Mouse (Mus musculus) layer of hippocampus, postnatal 36 days (tissue): ENCODE data around the gene Notum. TPM values are rescaled to one million over a fixed set of nuclear protein-coding genes. Genes with fewer than 3 reads are reported as not detected.
"Not testable (repeated sequence)": the region's sequence is repeated elsewhere in the genome, so short reads cannot be mapped to it uniquely, and the experiment has no call there.

ENCODE experiments used
- DNase-seq, 2 experiments: peaks; one replicate each; pipeline ENCODE4 v3.0.0; 2022
- total RNA-seq, 2 experiments: library from RNA; stranded (reverse); gene quantifications; 2 replicates each; pipeline ENCODE4 v1.2.3; 2021

The Notum gene
- 1 to 10 TPM; 3.6 to 3.7 TPM for total RNA-seq

- no peak for DNase-seq
Observed at GRCm38 (mm10) chr11:120661076-120661460, at the start of gene Notum. TSS of gene Notum (minus strand) at chr11:120661175.

GRCm38 (mm10) chr11:120710672-120711071 lies 49.7 kb upstream of the Notum start:
- no peak for DNase-seq

- no peak for DNase-seq
Observed at GRCm38 (mm10) chr11:120709551-120709950, 48.6 kb upstream of the Notum start.

GRCm38 (mm10) chr11:120707969-120708368 lies 47.0 kb upstream of the Notum start:
- DNase-seq: no peak

GRCm38 (mm10) chr11:120707225-120707624 lies 46.2 kb upstream of the Notum start:
- DNase-seq: no peak

- no peak for DNase-seq
Observed at GRCm38 (mm10) chr11:120706120-120706519, 45.1 kb upstream of the Notum start.

GRCm38 (mm10) chr11:120704486-120705325 lies 43.7 kb upstream of the Notum start:
- no peak for DNase-seq

GRCm38 (mm10) chr11:120703696-120704454 lies 42.9 kb upstream of the Notum start:
- no peak for DNase-seq

- DNase-seq: no peak
Observed at GRCm38 (mm10) chr11:120697741-120698140, 36.8 kb upstream of the Notum start.

GRCm38 (mm10) chr11:120696568-120696967 lies 35.6 kb upstream of the Notum start:
- no peak for DNase-seq

GRCm38 (mm10) chr11:120695641-120696040 lies 34.7 kb upstream of the Notum start:
- no peak for DNase-seq

GRCm38 (mm10) chr11:120695184-120695583 lies 34.2 kb upstream of the Notum start:
- DNase-seq: no peak

- no peak for DNase-seq
Observed at GRCm38 (mm10) chr11:120693461-120693860, 32.5 kb upstream of the Notum start.

GRCm38 (mm10) chr11:120692471-120693011 lies 31.6 kb upstream of the Notum start:
- DNase-seq: no peak

GRCm38 (mm10) chr11:120689365-120689764 lies 28.4 kb upstream of the Notum start:
- DNase-seq: no peak

- no peak for DNase-seq
Observed at GRCm38 (mm10) chr11:120686650-120687272, 25.8 kb upstream of the Notum start.

- DNase-seq: no peak
Observed at GRCm38 (mm10) chr11:120684660-120685059, 23.7 kb upstream of the Notum start.

GRCm38 (mm10) chr11:120684086-120684485 lies 23.1 kb upstream of the Notum start:
- DNase-seq: no peak

GRCm38 (mm10) chr11:120683536-120683935 lies 22.6 kb upstream of the Notum start:
- no peak for DNase-seq

- no peak for DNase-seq
Observed at GRCm38 (mm10) chr11:120682683-120683082, 21.7 kb upstream of the Notum start.

GRCm38 (mm10) chr11:120679909-120680308 lies 18.9 kb upstream of the Notum start:
- no peak for DNase-seq

- DNase-seq: no peak
Observed at GRCm38 (mm10) chr11:120676951-120677350, 16.0 kb upstream of the Notum start.

- not testable (repeated sequence) for DNase-seq
Observed at GRCm38 (mm10) chr11:120675875-120676274, 14.9 kb upstream of the Notum start.
